Mouse (Mus musculus): ENCODE data around the gene Fgfr2. TPM values are rescaled to one million over a fixed set of nuclear protein-coding genes. Genes with fewer than 3 reads are reported as not detected.
A peak's percentile ranks its signal among the peaks of the same experiment; 100 is the strongest.

Gene Fgfr2
- total RNA-seq, 1 experiment = 37.5 TPM

DNA sequence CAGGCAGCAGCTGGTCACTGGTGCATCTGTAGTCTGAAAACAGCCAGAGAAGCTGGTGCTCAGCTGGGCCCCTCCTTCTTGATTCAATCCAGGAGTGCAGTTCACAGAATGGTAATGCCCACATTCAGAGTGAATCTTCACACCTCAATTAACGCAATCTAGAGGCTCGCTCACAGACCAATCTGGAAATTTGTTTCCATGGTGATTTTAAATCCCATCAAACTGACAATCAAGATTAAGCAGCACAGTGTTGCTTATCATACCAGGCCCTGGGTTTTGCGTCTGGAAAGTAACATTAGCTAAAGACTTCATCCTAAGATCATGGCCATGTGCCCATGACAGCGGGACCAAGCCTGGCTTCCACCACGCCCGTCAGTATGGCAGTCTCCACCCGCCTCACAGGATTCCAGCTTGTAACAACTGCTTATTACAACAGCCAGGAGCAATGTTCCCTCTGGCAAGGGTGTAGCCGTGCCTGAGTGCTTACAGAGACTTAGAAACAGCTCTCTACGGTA lies 644.8 kb downstream of the Fgfr2 start:
- Histone ChIP-seq H3K36me3 (ENCODE audit: control insufficient read depth, insufficient read depth, low read length, poor library complexity, severe bottlenecking) (no peaks in the 10 kb centered on the region), H3K9me3 (ENCODE audit: control insufficient read depth, insufficient read depth, low read depth, low read length) (no peaks in the 10 kb centered on the region), H3K4me3 (ENCODE audit: insufficient read depth in 1 of 2, low read depth in 1 of 2, low read length in 2 of 2, poor library complexity in 1 of 2, severe bottlenecking in 1 of 2) (no peak overlapping the region), H3K27ac (ENCODE audit: insufficient read depth, low read depth, low read length, poor library complexity, severe bottlenecking) (no peak overlapping the region), H3K4me1 (ENCODE audit: control insufficient read depth in 2 of 2, insufficient read depth in 2 of 2, low read length in 2 of 2, poor library complexity in 1 of 2) (no peaks in the 10 kb centered on the region), H3K9ac (ENCODE audit: insufficient read depth, low read depth, low read length, poor library complexity, severe bottlenecking) (no peak overlapping the region)
- DNase-seq (ENCODE audit: low read depth, low spot score) = no peak
- in situ Hi-C loops (cut with MboI; ENCODE audit: low sequenced_read_pairs in 2 of 2, unreplicated experiment in 2 of 2) = loop anchor here (5.0 to 10.0 kb wide), 2 partner anchors 251 to 254 kb away; no protein-coding TSS in a partner anchor
- no peak for TF ChIP-seq HCFC1 (IDR thresholded peaks at IDR 0.05; ENCODE audit: borderline replicate concordance, insufficient read depth, low read length)
- no peak for TF ChIP-seq CHD2 (IDR thresholded peaks at IDR 0.05; ENCODE audit: low read depth, low read length)
- TF ChIP-seq MAFK (IDR thresholded peaks at IDR 0.05; ENCODE audit: insufficient read depth, low read depth, low read length) = no peak
- no peak for TF ChIP-seq ZC3H11A (IDR thresholded peaks at IDR 0.05; ENCODE audit: borderline replicate concordance, low read depth, low read length)
- TF ChIP-seq ZNF384 (IDR thresholded peaks at IDR 0.05; ENCODE audit: low read depth, low read length) = no peak

GRCm38 (mm10) chr7:132477753-132478152 lies 645.4 kb downstream of the Fgfr2 start:
- no peaks in the 10 kb centered on the region for H3K9me3 ChIP-seq (ENCODE audit: control insufficient read depth, insufficient read depth, low read depth, low read length)
- no peaks in the 10 kb centered on the region for H3K4me1 ChIP-seq (ENCODE audit: control insufficient read depth in 2 of 2, insufficient read depth in 2 of 2, low read length in 2 of 2, poor library complexity in 1 of 2)
- no peaks in the 10 kb centered on the region for H3K36me3 ChIP-seq (ENCODE audit: control insufficient read depth, insufficient read depth, low read length, poor library complexity, severe bottlenecking)
- no peak for DNase-seq (ENCODE audit: low read depth, low spot score)
- in situ Hi-C loops (cut with MboI; ENCODE audit: low sequenced_read_pairs in 2 of 2, unreplicated experiment in 2 of 2) = loop anchor here (5.0 to 10.0 kb wide), 2 partner anchors 250 to 253 kb away; no protein-coding TSS in a partner anchor
- H3K4me3 ChIP-seq (ENCODE audit: insufficient read depth in 1 of 2, low read depth in 1 of 2, low read length in 2 of 2, poor library complexity in 1 of 2, severe bottlenecking in 1 of 2) = no peak overlapping the region
- no peak for TF ChIP-seq MAFK (IDR thresholded peaks at IDR 0.05; ENCODE audit: insufficient read depth, low read depth, low read length)
- no peak for TF ChIP-seq HCFC1 (IDR thresholded peaks at IDR 0.05; ENCODE audit: borderline replicate concordance, insufficient read depth, low read length)
- TF ChIP-seq CHD2 (IDR thresholded peaks at IDR 0.05; ENCODE audit: low read depth, low read length) = no peak
- no peak for TF ChIP-seq ZC3H11A (IDR thresholded peaks at IDR 0.05; ENCODE audit: borderline replicate concordance, low read depth, low read length)
- TF ChIP-seq ZNF384 (IDR thresholded peaks at IDR 0.05; ENCODE audit: low read depth, low read length) = no peak
- no peak overlapping the region for H3K9ac ChIP-seq (ENCODE audit: insufficient read depth, low read depth, low read length, poor library complexity, severe bottlenecking)
- no peak overlapping the region for H3K27ac ChIP-seq (ENCODE audit: insufficient read depth, low read depth, low read length, poor library complexity, severe bottlenecking)

DNA sequence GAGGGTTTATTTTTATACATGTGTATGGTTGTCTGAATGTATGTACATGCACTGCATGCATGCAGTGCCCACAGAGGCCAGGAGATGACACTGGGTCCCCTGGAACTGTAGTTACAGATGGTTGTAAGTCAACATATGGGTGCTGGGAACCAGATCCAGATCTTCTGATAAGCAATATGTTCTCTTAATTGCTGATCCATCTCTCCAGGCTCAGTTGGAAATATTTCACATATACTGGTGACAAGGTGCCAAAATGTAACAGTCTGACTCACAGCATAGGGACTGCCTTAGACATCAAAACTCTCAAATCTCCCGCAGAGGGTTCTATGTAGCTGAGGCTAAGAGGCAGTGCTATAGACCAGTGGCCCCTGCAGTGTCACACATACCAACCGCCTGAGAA lies 646.7 kb downstream of the Fgfr2 start:
- H3K9me3 ChIP-seq (ENCODE audit: control insufficient read depth, insufficient read depth, low read depth, low read length) = no peaks in the 10 kb centered on the region
- no peak for TF ChIP-seq MAFK (IDR thresholded peaks at IDR 0.05; ENCODE audit: insufficient read depth, low read depth, low read length)
- no peak for TF ChIP-seq ZC3H11A (IDR thresholded peaks at IDR 0.05; ENCODE audit: borderline replicate concordance, low read depth, low read length)
- no peak for TF ChIP-seq CHD2 (IDR thresholded peaks at IDR 0.05; ENCODE audit: low read depth, low read length)
- no peak for TF ChIP-seq ZNF384 (IDR thresholded peaks at IDR 0.05; ENCODE audit: low read depth, low read length)
- no peak for TF ChIP-seq HCFC1 (IDR thresholded peaks at IDR 0.05; ENCODE audit: borderline replicate concordance, insufficient read depth, low read length)
- H3K9ac ChIP-seq (ENCODE audit: insufficient read depth, low read depth, low read length, poor library complexity, severe bottlenecking) = no peak overlapping the region
- in situ Hi-C loops (cut with MboI; ENCODE audit: low sequenced_read_pairs in 2 of 2, unreplicated experiment in 2 of 2) = loop anchor here (5.0 to 10.0 kb wide), 2 partner anchors 249 to 252 kb away; no protein-coding TSS in a partner anchor
- no peak overlapping the region for H3K4me3 ChIP-seq (ENCODE audit: insufficient read depth in 1 of 2, low read depth in 1 of 2, low read length in 2 of 2, poor library complexity in 1 of 2, severe bottlenecking in 1 of 2)
- H3K27ac ChIP-seq (ENCODE audit: insufficient read depth, low read depth, low read length, poor library complexity, severe bottlenecking) = no peak overlapping the region
- H3K4me1 ChIP-seq (ENCODE audit: control insufficient read depth in 2 of 2, insufficient read depth in 2 of 2, low read length in 2 of 2, poor library complexity in 1 of 2) = no peaks in the 10 kb centered on the region
- no peak for DNase-seq (ENCODE audit: low read depth, low spot score)
- H3K36me3 ChIP-seq (ENCODE audit: control insufficient read depth, insufficient read depth, low read length, poor library complexity, severe bottlenecking) = no peaks in the 10 kb centered on the region

GRCm38 (mm10) chr7:132475069-132475468 lies 648.1 kb downstream of the Fgfr2 start:
- Histone ChIP-seq H3K27ac (ENCODE audit: insufficient read depth, low read depth, low read length, poor library complexity, severe bottlenecking) (no peak overlapping the region), H3K9me3 (ENCODE audit: control insufficient read depth, insufficient read depth, low read depth, low read length) (no peaks in the 10 kb centered on the region), H3K9ac (ENCODE audit: insufficient read depth, low read depth, low read length, poor library complexity, severe bottlenecking) (no peak overlapping the region), H3K36me3 (ENCODE audit: control insufficient read depth, insufficient read depth, low read length, poor library complexity, severe bottlenecking) (no peaks in the 10 kb centered on the region), H3K4me1 (ENCODE audit: control insufficient read depth in 2 of 2, insufficient read depth in 2 of 2, low read length in 2 of 2, poor library complexity in 1 of 2) (no peaks in the 10 kb centered on the region), H3K4me3 (ENCODE audit: insufficient read depth in 1 of 2, low read depth in 1 of 2, low read length in 2 of 2, poor library complexity in 1 of 2, severe bottlenecking in 1 of 2) (no peak overlapping the region)
- peak; percentile 29 for DNase-seq (ENCODE audit: low read depth, low spot score)
- no peak for TF ChIP-seq CHD2 (IDR thresholded peaks at IDR 0.05; ENCODE audit: low read depth, low read length)
- TF ChIP-seq MAFK (IDR thresholded peaks at IDR 0.05; ENCODE audit: insufficient read depth, low read depth, low read length) = no peak
- TF ChIP-seq HCFC1 (IDR thresholded peaks at IDR 0.05; ENCODE audit: borderline replicate concordance, insufficient read depth, low read length) = no peak
- peak; percentile 82 for TF ChIP-seq ZC3H11A (IDR thresholded peaks at IDR 0.05; ENCODE audit: borderline replicate concordance, low read depth, low read length)
- TF ChIP-seq ZNF384 (IDR thresholded peaks at IDR 0.05; ENCODE audit: low read depth, low read length) = no peak
- in situ Hi-C loops (cut with MboI; ENCODE audit: low sequenced_read_pairs in 2 of 2, unreplicated experiment in 2 of 2) = loop anchor here (5.0 to 10.0 kb wide), 2 partner anchors 248 to 250 kb away; no protein-coding TSS in a partner anchor
